Mouse (Mus musculus) embryo, embryonic 11.5 days (tissue): Measurements from ENCODE around the gene Prdx5.

Experiments used
- DNase-seq: peaks from one replicate; pipeline ENCODE4 v3.0.0-alpha.2; 2012; ENCODE audit warnings: low read depth, low spot score

Prdx5 gene

DNA sequence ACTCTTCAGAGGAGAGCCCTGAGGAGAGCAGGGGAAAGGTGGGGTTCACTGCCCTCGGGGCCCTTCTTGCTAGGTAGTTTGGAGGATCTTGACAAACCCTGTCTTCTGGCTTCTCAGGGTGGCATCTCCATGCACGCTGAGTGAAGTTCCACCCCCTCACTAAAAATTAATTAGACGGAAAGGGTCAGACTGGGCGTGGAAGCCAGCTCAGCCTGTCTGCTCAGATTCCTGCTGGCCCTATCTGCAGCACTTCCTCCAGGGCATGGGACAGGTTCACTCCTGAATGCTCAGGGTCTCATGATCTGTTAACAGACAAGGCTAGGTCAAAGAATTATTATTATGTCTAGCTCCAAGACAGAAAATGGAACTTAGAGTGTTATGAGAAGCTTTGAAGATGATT is 17.4 kb downstream of the Prdx5 start:
- no peak for DNase-seq

DNA sequence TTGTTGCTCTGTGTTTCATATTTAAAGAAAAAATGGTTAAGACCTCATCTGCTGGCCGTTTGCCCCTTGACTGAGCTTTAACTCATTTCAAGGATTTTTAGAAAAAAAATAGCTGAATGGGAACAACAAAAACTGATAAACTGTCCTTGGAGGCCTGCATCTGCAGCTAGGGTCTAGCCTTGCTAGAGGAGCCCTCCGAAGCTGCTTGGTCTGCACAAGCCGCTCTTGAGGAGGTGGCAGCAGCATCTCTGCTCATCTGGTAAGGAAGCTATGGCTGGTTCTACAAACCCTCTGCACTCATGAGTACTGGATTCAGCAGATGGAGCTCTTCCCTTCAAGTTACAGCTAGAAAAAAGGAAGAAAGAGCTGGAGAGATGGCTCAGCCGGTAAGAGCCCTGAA is 31.9 kb downstream of the Prdx5 start:
- no peak for DNase-seq

DNA sequence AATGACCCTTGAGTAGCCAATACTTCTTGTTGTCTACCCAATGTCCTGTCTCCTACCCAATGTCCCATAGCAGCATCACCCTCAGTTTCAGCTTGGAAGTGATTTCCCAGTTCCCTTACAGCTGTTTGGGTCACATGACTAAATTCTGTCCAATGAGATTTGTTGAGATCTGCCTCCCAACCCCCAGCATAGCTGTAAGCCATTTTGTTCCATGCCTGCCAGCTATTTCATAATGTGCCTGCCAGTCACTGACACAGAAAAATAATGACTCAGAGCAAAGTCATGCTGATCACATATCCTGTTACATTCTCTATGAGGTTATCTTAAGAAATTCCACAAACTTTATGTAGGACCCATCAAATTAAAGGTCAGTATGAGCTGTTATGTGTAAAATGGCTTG is 33.1 kb downstream of the Prdx5 start:
- DNase-seq = no peak

DNA sequence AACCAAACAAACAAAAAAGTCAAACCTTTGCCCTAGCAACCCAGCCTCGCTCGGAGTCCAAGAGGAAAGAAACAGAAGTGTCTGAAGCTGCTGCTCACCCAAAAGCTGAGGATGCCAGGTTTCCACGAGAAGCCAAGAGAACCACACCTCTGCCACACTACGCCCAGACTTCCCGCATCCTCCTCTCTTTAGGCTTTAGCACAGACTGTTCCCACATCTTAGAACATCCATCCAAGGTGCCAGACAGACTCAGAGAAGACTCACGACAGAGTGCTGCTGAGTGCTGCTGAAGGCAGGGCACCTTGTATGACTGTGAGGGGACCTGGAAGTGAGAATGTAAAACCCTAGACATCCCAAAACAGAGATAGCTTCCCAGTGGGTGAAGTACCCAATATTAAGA is 34.1 kb downstream of the Prdx5 start:
- no peak for DNase-seq

DNA sequence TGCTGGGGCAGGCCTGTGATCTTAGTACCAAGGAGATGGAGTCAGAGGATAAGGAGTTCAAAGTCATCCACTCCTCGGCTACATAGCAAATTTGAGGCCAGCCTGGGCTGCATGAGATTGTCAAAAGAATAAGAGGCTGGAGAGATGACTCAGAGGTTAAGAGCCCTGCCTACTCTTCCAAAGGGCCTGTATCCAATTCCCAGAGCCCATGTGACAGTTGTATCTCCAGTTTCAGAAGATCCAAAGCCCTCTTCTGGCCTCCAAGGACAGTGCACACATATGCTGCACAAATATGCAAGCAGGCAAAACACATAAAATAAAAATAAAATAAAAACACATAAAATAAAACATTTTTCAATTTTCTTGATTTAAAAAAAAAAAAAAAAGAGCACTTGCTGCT is 35.6 kb downstream of the Prdx5 start:
- no peak for DNase-seq

DNA sequence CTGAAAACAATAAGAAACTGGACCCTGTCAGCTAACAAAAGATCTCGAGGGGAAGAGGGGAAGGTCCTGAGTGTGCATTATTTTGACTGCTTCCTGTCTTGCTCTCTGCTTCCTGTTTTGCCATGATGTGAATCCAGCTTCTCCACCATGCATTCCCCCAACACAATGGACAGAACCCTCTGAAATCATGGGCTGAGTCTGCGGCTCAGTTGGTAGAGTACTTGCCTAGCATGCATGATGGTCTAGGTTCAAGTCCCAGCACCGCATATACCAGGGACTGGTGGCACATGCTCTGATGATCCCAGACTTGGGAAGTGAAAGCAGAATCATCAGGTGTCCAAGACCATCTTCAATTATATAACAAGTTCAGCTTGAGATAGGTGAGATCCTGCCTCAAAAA is 37.2 kb downstream of the Prdx5 start:
- DNase-seq = no peak

DNA sequence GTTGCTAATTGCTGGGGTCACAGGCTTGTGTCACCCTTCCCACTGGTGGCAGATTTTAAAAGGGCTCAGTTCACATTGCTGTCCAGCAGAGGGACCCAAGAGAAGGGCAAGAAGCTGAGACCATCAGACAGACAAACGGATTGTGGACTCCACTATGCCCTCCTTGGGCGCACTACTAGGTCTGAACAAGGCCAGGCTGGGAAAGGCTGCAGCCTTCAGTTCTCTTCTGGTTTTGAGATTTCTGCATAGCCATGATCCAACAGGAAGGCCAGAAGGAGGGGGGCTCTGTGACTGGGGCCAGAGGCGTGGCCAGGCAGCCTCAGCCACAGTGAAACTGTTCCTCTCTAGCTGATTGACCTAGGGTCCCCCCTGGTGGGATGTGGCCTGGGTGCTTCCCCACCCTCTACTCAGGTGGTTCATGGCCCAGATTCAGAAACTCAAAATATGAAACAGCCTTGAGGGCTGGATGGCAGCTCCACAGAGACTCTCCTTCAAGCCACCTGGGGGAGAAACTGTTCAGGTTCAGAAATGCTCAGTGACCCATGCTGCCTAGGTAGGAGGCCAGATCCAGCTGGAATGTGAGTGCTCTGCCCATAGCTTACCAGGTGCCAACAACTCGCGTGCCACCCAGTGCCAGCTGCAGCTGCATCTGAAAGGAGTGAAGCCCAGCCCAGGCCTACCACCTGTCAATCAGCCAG is 38.2 kb downstream of the Prdx5 start:
- no peak for DNase-seq

DNA sequence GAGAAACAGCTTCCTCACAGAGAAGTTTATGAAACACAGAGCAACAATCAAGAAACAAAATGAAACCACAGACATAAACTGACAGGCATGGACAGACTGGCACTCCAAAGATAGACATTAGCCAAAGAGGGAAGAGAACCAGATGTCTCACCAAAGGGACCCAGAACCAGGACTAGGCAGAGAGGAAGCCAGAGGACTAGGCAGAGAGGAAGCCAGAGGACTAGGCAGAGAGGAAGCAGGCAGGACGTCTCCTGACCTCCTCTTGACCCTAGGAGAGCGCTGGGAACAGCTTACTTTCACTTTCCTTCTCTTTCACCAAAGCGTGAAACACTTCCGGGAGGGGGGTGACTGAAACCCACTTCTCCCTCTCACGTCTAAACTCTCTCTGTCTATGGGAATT is 40.6 kb downstream of the Prdx5 start:
- no peak for DNase-seq

DNA sequence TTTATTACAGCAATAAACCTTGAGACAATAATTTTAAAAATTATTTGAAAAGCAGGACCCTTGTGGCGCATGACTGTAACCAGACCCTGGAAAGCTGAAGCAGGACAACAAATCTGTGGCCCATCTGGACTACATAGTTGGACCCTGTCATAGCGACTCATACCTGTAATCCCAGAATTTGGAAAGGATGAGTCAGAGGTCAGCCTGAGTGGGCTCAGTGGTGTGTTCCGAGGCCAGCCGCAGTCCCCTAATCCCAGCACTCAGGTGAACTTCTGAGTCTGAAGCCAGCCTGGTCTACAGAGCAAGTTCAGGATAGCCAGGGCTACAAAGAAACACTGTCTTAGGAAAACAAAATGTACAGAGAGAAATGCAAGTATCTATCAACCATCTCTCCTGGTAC is 48.5 kb downstream of the Prdx5 start:
- no peak for DNase-seq

DNA sequence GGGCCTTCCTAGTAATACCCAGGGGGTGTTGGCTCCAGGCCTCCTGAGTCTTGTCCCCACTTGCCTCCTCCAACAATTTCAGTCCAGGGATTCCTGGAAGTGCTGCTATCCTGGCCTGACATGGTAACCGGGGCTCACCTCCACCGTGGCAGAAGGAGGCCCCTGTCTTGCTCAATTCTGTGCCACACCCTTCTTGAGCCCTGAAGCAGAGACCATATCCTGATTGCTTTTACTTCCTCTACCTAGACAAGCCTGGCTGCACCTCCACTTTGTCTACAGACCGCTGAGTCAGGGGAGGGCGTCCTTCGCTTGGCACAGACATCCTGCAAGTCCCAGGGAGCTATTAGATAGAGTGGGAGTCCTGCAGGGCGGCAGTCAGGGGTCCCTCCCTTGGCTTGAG is 49.2 kb downstream of the Prdx5 start:
- no peak for DNase-seq

DNA sequence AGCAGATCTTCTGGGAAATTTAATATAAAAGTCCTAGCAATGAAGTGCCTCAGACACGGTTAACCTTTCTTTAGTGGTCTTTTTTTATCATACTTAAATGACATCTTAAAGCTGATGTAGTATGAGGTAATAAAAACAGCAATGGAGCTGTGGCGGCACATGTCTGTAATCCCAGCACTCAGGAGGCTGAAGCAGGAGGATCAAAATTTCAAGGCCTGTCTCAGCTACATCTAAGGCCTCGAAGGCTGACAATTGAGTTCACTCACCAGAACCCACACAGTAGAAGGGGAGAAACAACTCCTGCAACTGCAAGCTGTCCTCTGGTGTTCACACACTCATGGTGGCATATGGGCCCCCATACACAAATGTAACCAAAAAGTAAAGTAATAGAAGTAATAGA is 49.9 kb downstream of the Prdx5 start:
- DNase-seq = no peak

DNA sequence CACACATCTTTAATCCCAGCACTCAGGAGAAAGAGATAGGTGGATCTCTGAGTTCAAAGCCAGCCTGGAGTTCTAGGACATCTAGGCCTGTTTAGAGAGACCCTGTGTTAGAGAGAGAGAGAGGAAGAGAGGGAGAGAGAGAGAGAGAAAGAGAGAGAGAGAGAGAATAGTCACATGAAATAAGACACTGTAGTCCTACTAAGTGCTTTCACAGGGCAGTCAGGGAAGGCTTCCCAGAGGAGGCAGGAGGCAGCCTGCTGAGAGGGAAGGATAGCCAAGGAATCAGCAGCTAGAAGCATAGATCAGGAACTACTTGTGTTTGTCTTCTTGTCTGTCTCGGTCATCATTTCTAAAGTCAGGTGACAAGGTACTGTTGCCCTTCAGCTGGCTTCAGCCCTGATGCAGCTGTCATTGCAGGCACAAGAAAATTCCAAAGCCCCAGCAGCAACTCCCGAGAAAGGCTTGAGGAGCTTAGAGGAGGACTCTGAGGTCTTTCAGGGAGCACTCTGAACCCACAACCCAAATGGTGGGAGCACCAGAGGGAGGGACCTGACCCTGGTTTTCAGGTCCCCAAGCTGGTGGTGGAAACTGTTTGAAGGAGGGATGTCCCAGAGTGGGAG is 50.8 kb downstream of the Prdx5 start:
- DNase-seq = no peak

DNA sequence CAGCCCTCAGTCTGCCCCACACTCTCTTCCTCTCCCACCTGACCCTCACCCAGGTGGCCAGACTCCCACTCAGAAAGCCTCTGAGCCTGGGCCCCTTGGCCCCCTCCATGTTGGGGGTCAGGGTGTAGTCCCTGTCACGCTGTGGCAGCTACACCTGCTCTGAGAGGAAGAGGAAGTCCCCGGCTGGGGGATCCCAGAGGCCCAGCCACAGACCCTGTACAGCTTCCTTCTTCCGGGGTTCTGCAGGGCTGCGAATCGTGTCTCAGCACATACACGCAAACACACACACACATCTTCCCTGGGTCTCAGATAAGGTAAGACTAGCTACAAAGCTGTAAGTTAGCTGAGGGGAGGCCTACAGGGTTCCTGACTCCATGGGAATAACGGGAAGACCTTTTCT is 51.9 kb downstream of the Prdx5 start, which contains the start of gene Ccdc88b:
Gene Ccdc88b, minus strand, starts transcription at position 181 of the 400 bp plus-strand sequence.
- no peak for DNase-seq

DNA sequence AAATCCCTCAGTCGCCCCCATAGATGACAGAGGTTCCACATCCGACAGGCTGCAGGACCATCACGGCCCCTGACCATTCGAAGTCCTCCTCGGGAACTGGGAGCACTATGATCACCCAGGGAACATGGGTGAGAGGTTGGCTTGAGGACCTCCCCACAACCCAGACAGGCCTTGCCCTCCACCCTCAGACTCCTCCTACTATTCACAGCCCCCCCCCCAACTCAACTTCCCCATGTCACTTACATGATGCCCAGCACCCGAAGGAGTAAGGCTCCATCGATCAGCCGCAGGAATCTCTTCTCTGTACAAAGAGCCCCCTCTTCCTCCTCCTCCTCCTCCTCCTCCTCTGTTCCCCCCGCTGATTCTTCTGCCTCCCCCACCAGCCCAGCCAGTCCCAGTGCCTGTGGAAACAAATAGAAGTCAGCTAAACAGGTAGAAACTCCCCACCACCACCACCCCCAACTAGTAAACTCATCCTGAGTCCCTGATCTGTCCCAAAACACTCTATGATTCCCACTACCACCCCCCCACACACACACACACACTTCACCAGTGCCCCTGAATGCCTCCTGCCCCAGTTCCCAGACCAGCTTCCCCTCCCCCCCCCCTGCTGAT is 52.4 kb downstream of the Prdx5 start:
- DNase-seq = no peak

DNA sequence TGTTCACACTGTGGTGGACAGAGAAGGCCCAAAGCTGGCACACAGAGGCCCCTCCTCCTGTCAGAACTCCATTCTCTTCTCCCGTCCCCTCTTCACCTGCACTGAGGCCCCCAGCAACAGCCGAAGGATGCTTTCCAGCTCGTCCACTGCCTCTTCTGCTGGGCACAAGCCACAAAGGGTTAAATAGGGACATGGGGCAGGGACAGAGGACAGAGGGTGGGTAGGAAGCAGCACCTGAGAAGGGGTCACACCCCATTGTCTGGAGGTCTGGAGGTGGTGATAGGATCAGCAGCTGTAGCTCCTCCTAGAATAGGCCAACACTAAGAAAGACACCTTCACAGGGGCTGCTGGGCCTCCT is 52.9 kb downstream of the Prdx5 start:
- no peak for DNase-seq
